Comparison of ENCODE assay signal across 8 mouse cellular contexts in genomic region chrX:35889800-35890106, GRCm38 (mm10). TPM values are rescaled to one million over a fixed set of nuclear protein-coding genes. Genes with fewer than 3 reads are reported as not detected.
DNase-seq lines count a peak whose midpoint lies in the region; ATAC-seq and TF ChIP-seq lines count a peak whose summit lies in the region.

No protein-coding gene starts in this region.

- 13% methylated on average over 7 of the region's 8 CpGs for WGBS in kidney, embryonic 16.5 days
- 17% methylated on average over 8 of the region's 8 CpGs for WGBS in embryonic facial prominence, embryonic 10.5 days
- WGBS in intestine, embryonic 14.5 days: 7% methylated on average over 8 of the region's 8 CpGs

- no peaks in the 10 kb centered on the region for H3K36me3 ChIP-seq in kidney, embryonic 16.5 days (ENCODE audit: insufficient read depth, low read length)
- H3K36me3 ChIP-seq in E14TG2a.4 (ENCODE audit: insufficient read depth, low read length) (no peaks in the 10 kb centered on the region), myocyte (ENCODE audit: control insufficient read depth, insufficient read depth) (no peaks in the 10 kb centered on the region)
- H3K36me3 ChIP-seq in embryonic facial prominence, embryonic 10.5 days (replicated peaks): no peaks in the 10 kb centered on the region
- H3K36me3 ChIP-seq in intestine, embryonic 14.5 days (ENCODE audit: control insufficient read depth, insufficient read depth, low read length): no peaks in the 10 kb centered on the region

- peaks cover 19% of the 10 kb centered on the region for H3K79me2 ChIP-seq in myocyte (ENCODE audit: control insufficient read depth, insufficient read depth)

- ATAC-seq in kidney, embryonic 16.5 days (ENCODE audit: low FRiP score, low TSS enrichment): peak; percentile 5; the same call in 1 of the 2 replicates
- ATAC-seq in intestine, embryonic 14.5 days (replicated peaks; ENCODE audit: low FRiP score, low TSS enrichment, low read depth): no peak

- no peak for TF ChIP-seq POLR2A in myocyte (IDR thresholded peaks at IDR 0.05; ENCODE audit: insufficient read length, low read depth)

- H3ac ChIP-seq in myocyte (ENCODE audit: control insufficient read depth, insufficient read length): no peak overlapping the region

- no peak overlapping the region for H3K27ac ChIP-seq in kidney, embryonic 16.5 days (ENCODE audit: low read length)
- H3K27ac ChIP-seq in embryonic facial prominence, embryonic 10.5 days (replicated peaks): peak overlapping the region; percentile 87
- no peak overlapping the region for H3K27ac ChIP-seq in intestine, embryonic 14.5 days (ENCODE audit: low read depth)

- H3K4me1 ChIP-seq in kidney, embryonic 16.5 days (ENCODE audit: insufficient read depth, low read length): 0 out of 2 replicates have a peak, but pooled peaks cover 2% of the 10 kb centered on the region
- peaks cover 15% of the 10 kb centered on the region; the same call in 1 of the 2 replicates for H3K4me1 ChIP-seq in E14TG2a.4 (replicated peaks; ENCODE audit: low read depth, low read length)
- 0 out of 2 replicates have a peak, but pooled peaks cover 5% of the 10 kb centered on the region for H3K4me1 ChIP-seq in embryonic facial prominence, embryonic 10.5 days
- H3K4me1 ChIP-seq in intestine, embryonic 14.5 days (replicated peaks; ENCODE audit: control insufficient read depth, insufficient read depth, low read length): no peaks in the 10 kb centered on the region

- H3K4me3 ChIP-seq in kidney, embryonic 16.5 days (ENCODE audit: low read length): peak overlapping the region; percentile 62
- H3K4me3 ChIP-seq in E14TG2a.4 (replicated peaks; ENCODE audit: low read length): peak overlapping the region; percentile 82
- peak overlapping the region; percentile 67 for H3K4me3 ChIP-seq in embryonic facial prominence, embryonic 10.5 days
- peak overlapping the region; percentile 55 for H3K4me3 ChIP-seq in intestine, embryonic 14.5 days (ENCODE audit: low read depth, low read length)
- peak overlapping the region; percentile 54 for H3K4me3 ChIP-seq in myocyte

- DNase-seq in kidney, adult 18-20 months: no peak
- no peak for DNase-seq in embryonic facial prominence, embryonic 10.5 days (ENCODE audit: low spot score)
- DNase-seq in intestine, embryonic 14.5 days (ENCODE audit: low spot score): peak; percentile 54
- DNase-seq in adrenal gland, postnatal 14 days: no peak
- DNase-seq in layer of hippocampus, adult 11-12 months (ENCODE audit: low spot score): no peak

- no peaks in the 10 kb centered on the region for H3K9me3 ChIP-seq in kidney, embryonic 16.5 days (ENCODE audit: low read length)
- no peaks in the 10 kb centered on the region for H3K9me3 ChIP-seq in E14TG2a.4 (ENCODE audit: low read length)
- peaks cover 7% of the 10 kb centered on the region; the same call in 1 of the 2 replicates for H3K9me3 ChIP-seq in embryonic facial prominence, embryonic 10.5 days
- H3K9me3 ChIP-seq in intestine, embryonic 14.5 days (ENCODE audit: control insufficient read depth, low read length): no peaks in the 10 kb centered on the region

- no peak for TF ChIP-seq CTCF in E14TG2a.4 (conservative IDR thresholded peaks at IDR 0.05; ENCODE audit: low read length)

- H3K27me3 ChIP-seq in kidney, embryonic 16.5 days (ENCODE audit: insufficient read depth, low read length): no peaks in the 10 kb centered on the region
- H3K27me3 ChIP-seq in E14TG2a.4 (ENCODE audit: insufficient read depth, low read length) (no peaks in the 10 kb centered on the region), myocyte (ENCODE audit: control insufficient read depth, insufficient read depth, insufficient read length) (no peaks in the 10 kb centered on the region)
- no peaks in the 10 kb centered on the region for H3K27me3 ChIP-seq in embryonic facial prominence, embryonic 10.5 days (replicated peaks; ENCODE audit: low read depth, poor library complexity, severe bottlenecking)
- no peaks in the 10 kb centered on the region for H3K27me3 ChIP-seq in intestine, embryonic 14.5 days (replicated peaks; ENCODE audit: control insufficient read depth, insufficient read depth, low read length)

- H3K4me2 ChIP-seq in kidney, embryonic 16.5 days (replicated peaks; ENCODE audit: low read depth, low read length): peak overlapping the region; percentile 67
- H3K4me2 ChIP-seq in intestine, embryonic 14.5 days (ENCODE audit: low read length): peak overlapping the region; percentile 52
- H3K4me2 ChIP-seq in myocyte (ENCODE audit: low read depth): peak overlapping the region; percentile 69

- H3K9ac ChIP-seq in kidney, embryonic 16.5 days (replicated peaks; ENCODE audit: low read length): peak overlapping the region; percentile 73
- peak overlapping the region; percentile 55; the same call in 1 of the 2 replicates for H3K9ac ChIP-seq in intestine, embryonic 14.5 days (ENCODE audit: low read length)

TF ChIP-seq in myocyte, 11 proteins besides CTCF, POLR2A, EP300 and RAD21:
- TF ChIP-seq USF1 (IDR thresholded peaks at IDR 0.05; ENCODE audit: low read depth): no peak
- TF ChIP-seq TCF12 (IDR thresholded peaks at IDR 0.05; ENCODE audit: insufficient read depth, poor library complexity, severe bottlenecking): no peak
- no peak for TF ChIP-seq MYOG (IDR thresholded peaks at IDR 0.05; ENCODE audit: control insufficient read depth in 1 of 3, insufficient read depth in 1 of 3, insufficient read length in 2 of 3, low read depth in 2 of 3)
- no peak for TF ChIP-seq REST (IDR thresholded peaks at IDR 0.05; ENCODE audit: insufficient read depth, insufficient read length)
- TF ChIP-seq POLR2AphosphoS2 (IDR thresholded peaks at IDR 0.05; ENCODE audit: insufficient read length, low read depth): no peak
- no peak for TF ChIP-seq CEBPB (IDR thresholded peaks at IDR 0.05; ENCODE audit: insufficient read depth, poor library complexity, severe bottlenecking)
- TF ChIP-seq SRF (IDR thresholded peaks at IDR 0.05; ENCODE audit: control insufficient read depth, insufficient read length, low read depth): no peak
- TF ChIP-seq MAX (IDR thresholded peaks at IDR 0.05; ENCODE audit: low read depth): no peak
- no peak for TF ChIP-seq MYOD1 (IDR thresholded peaks at IDR 0.05; ENCODE audit: control insufficient read depth in 1 of 3, insufficient read length in 2 of 3, low read depth in 2 of 3)
- TF ChIP-seq E2F4 (IDR thresholded peaks at IDR 0.05; ENCODE audit: insufficient read depth): no peak
- TF ChIP-seq TCF3 (IDR thresholded peaks at IDR 0.05; ENCODE audit: insufficient read length, low read depth): no peak
TF ChIP-seq in myocyte: peak in this region for 0.

RNA-seq across cellular contexts. Expression of gene Dock11, which starts 1.1 kb away (rescaled TPM):
- polyA plus RNA-seq in kidney, embryonic 16.5 days (2015; fragmentation: Nextera tagmentation; extraction: Ambion mirVana): 10.9 and 12.0 TPM in 2 replicates
- polyA plus RNA-seq in embryonic facial prominence, embryonic 10.5 days (2016; fragmentation: Nextera tagmentation; extraction: Ambion mirVana): 18.2 and 18.7 TPM in 2 replicates
- polyA plus RNA-seq in intestine, embryonic 14.5 days (2014; fragmentation: Nextera tagmentation; extraction: Ambion mirVana): 19.0 and 22.3 TPM in 2 replicates
- polyA plus RNA-seq in myocyte (2012; fragmentation: generic; extraction: Trizol): 6.2 TPM
- 7.4 and 15.3 TPM in 2 replicates for total RNA-seq in adrenal gland, postnatal 14 days (2021)
